Mouse (Mus musculus) hindlimb bud, embryonic 11.5 days (tissue): ENCODE data around the gene Masp2.

Source experiments
- DNase-seq: peaks from one replicate; pipeline ENCODE4 v3.0.0-alpha.2; 2012; ENCODE audit warnings: low read depth, low spot score; ENCODE audit errors: extremely low spot score

Gene Masp2

DNA sequence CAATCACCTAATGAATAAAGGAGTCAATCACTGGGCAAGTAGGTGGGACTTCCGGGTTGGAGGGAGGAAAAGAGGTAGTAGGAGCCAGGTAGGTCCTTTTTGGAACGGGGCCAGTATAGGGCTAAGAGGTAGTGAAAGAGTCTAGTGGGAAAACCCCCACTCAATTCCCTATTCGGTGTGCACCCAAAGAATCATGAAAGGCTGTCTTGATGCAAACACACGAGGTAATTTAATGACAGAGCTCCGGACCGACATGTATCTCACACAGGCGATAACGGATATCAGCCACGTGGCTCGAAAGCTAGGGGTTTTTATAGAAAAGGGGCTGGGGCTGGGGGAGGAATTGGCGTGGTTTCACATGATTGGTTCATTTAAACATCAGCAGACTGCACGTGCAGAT, 3.5 kb upstream of the Masp2 start:
- DNase-seq: no peak

DNA sequence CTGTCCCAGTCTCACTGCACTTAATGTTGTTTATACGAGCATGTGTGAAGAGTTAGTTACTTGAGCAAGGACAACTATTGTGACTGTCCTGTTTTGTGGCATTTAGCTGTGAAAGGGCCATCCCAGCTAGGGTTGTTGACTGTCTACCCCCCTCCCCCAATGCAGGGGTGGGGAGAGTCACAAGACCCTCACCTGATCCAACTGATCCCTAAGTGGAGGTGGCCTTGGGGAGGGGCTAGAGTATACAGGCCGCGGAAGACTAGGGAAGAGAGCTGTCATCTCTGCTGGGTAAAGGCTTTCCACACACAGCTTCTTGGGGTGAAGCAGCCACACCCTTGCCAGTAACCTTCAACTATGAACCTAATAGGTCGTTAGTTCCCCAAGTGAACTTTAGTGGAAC, 2.0 kb upstream of the Masp2 start:
- no peak for DNase-seq

DNA sequence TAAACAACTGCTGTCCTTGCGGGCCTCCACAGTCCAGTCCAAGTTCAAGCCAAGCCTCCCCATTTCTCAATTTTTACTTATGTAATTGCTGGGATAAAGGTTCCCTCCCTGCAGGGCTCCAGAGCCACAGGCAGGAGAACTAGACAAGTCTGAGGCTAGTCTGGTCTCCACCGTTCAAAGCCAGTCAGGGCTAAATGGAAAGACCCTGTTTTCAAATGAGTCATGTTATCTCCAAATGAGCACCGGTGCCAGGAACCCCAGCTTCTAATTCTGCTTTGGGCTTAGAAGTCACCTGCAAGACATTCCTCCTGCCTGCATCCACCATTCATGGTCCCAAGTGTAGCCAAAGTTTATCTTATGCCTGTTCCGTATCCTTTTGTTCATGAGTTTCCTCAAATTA, 483 bp upstream of the Masp2 start:
- DNase-seq: no peak

DNA sequence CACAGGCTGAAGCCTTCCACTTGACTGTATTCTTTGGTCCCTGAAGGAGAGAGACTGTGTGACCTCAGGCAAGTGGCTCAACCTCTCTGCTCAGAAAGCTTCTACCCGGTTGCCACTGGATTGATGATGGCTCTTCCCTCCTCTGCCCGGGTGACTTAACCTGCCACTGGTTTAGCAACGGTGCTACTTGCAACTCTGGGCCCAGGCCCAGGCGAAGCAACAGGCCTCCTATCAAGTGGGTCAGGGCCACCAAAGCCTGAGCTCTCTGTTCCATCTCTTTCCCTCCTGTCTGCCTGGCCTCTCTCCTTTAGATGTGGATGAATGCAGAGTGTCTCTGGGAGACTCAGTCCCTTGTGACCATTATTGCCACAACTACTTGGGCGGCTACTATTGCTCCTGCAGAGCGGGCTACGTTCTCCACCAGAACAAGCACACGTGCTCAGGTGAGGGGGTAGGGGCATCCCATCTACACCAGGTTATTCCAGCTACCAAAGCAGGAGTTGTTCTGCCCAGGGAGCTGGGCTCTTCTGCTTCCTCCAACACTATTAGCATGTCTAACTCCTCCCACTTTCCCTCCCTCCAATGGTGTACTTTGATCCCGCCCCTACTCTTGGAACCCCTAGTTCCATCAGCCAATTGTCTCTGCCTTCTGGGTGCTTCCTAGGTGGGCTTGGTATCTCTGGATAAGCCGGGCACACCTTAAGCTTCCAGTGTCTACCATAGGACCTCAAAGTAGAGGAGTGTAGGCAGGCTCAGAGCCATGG, 1.2 kb downstream of the Masp2 start:
- no peak for DNase-seq

DNA sequence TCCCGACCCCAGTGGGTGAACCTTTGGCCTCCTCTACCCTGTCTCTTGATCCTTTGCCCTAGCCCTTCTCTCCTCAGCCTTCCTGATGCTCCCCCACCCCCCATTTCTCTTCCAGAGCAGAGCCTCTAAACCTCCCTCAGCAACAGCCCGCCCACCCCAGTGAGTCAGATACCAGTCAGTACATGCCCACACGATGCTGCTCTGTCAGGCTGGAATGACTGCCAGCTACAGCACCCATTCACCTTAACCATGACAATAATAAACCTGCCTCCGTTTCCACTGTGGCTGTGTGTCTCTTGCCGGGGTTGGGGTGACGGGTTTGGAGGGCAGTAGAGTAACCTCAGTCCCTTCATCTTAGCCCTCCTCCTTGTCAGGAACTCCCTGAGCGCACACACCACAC, 1.8 kb downstream of the Masp2 start:
- no peak for DNase-seq

DNA sequence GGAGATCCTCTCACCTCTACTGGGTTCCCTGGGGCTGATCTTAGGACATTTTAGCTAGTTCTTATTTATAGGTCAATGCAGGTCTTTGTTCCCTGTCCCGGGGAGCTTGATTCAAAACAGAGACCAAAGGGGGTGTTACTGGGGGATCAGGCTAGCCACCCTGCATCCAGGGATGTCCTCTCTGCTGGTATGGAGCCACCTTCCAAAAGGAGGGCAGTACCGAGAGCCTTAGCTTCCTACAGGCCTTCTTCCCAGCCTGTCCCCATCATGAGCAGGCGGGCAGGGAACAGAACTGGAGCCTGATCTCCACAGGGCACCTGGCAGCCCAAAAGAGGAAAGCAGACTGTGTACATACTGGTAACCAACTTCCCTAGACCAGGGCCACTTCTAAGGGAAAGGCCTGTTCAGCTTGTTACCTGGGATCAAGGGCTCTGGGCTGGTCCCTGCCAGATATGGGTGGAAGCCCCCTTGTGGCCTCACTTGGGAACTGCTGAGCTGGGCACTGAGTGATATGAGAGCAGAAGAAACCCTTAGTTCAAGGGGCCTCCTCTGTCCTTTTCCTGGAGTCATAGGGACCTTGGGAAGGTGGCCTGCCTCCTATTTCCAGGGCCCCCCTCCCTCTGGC, 2.3 kb downstream of the Masp2 start:
- DNase-seq: no peak

DNA sequence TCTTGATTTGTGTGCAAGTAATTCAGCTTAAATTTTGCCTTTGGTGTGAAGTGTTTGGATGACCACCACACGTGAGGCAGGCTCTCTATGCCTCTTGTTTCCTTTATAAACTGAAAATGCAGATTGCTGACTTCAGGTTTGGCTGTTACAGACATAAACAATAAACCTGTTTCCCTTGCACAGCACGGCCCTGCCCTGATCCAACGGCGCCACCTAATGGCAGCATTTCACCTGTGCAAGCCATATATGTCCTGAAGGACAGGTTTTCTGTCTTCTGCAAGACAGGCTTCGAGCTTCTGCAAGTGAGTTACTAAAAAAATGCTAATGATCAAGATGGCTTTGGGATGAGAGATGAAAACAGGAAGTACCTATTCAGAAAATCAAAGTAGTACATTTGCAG, 5.4 kb downstream of the Masp2 start:
- no peak for DNase-seq

DNA sequence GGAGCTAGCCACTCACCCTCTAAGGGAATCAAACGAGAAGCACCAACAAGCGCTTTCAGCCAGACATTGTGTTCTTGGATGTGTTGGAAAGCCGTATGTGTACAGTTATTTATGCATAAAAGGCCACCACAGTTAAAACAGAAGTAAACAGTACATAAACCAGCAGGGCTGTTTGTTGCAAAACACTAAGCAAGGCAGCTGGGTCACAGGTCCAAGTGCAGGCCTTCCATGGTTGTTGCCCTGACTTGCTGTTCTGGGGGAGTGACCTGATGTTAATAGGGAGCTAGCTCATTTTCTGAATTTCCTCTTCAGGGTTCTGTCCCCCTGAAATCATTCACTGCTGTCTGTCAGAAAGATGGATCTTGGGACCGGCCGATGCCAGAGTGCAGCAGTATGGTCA, 7.5 kb downstream of the Masp2 start:
- no peak for DNase-seq

DNA sequence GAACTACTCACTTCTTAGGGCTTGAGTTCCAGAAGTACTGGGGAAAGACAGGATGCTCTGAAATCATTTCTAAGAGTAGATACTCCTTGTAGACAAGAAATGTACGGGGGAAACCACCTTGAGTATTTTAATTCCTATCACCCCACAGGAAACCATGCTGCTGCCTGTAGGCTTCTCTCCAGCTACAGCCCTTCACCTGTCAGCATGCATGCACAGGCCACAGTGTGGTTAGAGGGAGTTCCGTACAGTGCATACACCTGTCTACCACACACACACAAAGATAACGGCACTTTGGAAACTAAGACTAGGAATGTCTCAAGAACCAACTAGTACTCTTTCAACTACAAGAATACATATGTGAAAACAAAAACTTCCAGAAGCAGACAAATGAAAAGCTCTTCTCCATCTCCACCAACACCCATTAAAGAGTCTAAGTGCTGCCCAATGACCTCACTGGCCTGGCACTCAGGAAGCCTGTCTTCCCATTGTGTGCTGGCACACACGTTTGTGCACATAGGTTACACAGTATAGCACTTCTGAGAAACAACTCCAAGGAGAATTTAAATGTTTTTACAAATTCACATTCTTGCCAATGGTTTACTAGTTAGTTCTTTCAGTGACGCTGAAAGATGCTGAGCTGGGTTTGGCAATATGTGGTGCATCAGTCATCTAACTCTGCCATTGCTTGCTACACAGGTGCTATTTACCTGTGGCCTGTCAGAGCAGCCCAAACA, 8.4 kb downstream of the Masp2 start:
- DNase-seq: no peak

DNA sequence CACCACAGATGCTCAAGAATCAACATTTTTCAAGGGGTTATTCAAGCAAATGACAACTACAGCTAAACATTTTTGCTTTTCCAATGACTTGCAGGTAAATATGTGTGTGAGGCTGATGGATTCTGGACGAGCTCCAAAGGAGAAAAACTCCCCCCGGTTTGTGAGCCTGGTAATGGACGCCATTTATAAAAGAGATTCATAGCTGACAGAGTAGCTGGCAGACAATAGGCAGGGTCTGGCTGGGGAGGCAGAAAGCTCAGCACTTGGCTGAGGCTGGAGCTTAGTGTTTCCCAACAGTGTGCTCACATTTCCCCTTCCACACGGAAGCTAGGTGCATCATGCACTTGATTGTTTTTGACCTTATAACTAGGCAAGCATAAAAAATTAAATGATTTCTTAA, 10.2 kb downstream of the Masp2 start:
- no peak for DNase-seq

DNA sequence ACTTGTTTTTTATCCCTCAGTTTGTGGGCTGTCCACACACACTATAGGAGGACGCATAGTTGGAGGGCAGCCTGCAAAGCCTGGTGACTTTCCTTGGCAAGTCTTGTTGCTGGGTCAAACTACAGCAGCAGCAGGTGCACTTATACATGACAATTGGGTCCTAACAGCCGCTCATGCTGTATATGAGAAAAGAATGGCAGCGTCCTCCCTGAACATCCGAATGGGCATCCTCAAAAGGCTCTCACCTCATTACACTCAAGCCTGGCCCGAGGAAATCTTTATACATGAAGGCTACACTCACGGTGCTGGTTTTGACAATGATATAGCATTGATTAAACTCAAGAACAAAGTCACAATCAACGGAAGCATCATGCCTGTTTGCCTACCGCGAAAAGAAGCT, 11.4 kb downstream of the Masp2 start:
- no peak for DNase-seq

DNA sequence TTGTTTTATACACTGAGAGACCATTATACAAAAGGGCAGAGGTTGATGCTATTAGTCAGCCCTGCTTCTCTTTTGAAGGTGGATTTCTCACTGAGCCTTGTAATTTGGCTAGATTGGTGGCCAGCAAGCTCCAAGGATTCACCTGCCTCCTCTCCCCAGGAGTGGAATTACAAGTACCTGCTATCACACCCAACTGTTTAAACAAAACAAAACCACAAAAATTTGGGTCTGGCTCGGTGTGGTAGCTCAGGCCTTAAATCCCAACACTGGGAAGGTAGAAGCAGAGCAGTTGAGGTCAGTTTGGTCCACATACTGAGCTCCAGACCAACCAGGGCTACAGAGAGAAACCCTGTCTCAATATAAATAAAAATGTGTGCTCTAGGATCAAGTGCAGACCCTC, 17.5 kb downstream of the Masp2 start:
- DNase-seq: no peak

DNA sequence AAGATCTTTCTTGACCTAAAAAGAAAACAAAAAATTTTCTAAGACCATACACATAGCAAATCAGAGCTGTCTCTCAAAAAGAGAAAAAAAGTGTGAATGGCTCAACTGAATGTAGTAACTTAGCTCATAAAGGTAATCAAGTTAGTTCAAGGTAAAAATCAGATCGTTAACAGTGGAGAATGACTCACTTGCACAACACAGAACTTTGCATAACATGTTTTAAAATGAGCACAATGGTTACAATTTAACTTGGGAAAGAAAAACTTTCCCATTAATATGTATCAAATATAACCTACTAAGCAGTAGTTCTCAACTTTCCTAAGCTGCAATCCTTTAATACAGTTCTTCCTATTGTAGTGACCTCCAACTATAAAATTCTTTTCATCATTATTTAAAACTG, 18.4 kb downstream of the Masp2 start:
- DNase-seq: no peak

DNA sequence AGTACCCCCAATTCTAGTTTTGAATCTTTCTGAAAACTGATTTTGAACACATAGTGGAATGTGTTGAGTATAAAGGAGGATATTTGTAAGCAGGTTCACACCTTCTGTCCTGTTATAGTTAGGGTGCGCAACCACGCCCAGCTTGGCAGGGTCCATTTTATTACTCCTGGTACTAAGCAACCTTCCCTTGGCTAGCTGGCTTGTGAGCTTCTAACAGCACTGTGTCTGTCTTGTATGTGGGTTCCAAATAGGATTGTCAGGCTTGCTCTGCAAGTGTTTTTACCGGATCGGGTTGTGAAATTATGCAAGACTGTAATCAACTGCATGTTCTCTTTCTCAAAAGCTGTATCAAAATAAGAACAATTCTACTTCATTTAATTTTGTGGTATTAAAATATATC, 20.1 kb downstream of the Masp2 start:
- DNase-seq: no peak

DNA sequence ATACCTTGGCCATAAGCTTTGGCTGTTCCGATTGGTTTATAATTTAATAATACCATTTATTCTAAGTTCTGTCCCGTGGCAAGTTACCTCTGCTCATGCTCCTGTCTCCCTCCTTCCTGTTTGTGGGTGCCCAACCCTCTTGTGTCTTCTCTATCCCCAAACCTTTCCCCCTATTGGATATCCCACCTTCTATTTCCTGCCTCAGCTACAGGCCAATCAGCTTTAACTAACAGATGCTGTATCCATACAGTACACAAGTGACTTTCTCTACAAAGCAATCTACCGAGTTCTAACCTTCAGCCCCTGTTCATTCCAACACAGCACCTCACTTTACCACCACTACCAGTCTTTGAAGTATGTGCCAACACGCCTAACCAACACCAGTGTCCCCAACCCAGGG, 21.3 kb downstream of the Masp2 start:
- no peak for DNase-seq

DNA sequence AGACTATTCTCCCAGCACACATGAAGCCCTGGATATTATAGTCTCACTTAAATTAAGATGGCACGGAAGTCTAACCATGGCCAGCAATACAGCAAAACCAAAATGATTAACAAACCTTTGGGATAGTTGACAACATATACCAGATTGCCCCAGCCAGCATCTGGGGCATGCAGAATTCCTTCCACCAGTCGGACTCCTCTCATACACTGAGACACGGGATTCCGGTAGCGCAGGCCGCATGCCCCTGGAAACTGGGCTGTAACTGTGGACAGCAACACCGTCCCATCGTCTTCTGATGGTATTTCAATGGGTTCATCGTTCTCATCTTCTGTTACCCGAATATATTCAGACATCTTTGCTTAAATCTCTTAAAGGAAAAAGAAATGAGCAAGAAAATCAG, 22.7 kb downstream of the Masp2 start:
- DNase-seq: no peak

DNA sequence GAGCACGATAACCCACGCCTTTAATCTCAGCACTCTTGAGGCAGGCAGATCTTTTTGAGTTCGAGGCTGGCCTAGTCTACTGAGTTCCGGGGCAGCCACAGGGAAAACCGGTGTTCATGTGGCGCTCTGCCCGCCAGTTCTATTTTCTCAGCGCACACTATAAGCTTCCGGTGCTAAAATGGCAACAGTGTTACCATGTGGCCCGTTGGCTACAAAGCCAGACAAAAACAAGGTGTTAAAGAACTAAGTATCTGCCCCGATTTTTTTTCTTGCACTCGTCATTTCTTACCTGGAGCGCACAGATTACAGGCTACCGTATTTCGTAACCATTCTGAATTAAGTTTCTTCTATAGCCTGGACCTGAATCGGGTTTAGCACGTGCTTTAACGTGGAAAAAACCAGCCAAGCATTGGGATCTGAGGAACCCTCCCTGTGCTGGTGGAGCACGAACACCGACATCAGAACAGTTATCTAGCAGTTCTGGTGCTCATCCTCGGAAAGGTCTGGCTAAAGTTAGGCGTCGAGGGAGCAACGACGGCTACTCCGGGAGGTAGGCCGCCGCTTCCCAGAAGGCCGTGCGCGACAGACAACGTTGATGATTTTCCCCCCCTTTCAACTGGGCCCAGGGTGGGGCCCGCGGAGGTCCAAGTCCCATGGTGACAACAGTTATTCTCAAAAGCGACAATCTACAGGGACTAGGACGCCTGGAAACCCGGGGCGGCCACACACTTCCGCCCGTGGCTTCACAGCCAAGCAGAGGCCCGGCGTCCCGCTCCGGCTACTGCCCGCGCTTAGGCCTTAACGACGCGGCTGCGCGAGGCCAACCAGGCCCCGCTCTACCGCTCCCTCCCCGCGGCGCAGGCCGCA, 23.6 kb downstream of the Masp2 start:
- DNase-seq: no peak

DNA sequence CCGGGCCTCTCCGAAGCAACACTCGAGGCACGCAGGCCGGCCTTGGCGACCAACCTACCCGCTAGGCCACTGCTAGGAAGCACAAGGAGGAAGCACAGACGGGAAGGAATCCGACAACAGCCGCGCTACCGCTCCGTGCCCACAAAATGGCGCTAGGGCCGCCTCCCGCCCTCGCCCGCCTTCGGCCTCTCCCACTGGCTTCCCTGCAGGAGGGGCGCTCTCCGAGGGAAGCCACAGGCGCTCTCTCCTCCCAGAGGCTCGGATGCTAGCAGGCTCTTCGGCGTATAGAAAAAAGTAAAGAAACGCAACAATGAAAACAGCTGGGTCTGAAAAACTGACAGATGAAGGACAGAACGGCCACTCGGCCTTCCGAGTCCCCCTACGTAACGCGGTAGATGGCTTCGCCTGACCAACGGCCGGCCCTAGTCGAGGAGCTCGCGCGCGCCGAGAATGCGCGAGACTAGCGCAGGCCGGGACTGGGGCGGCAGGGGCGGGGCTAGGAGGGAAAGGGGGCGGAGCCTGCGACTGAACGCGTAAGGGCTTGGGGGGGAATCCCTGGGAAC, 24.4 kb downstream of the Masp2 start, which contains the start of gene Tardbp:
Tardbp (minus strand) TSS at position 397 of the 563 bp plus-strand sequence.
- peak; percentile 79 for DNase-seq

DNA sequence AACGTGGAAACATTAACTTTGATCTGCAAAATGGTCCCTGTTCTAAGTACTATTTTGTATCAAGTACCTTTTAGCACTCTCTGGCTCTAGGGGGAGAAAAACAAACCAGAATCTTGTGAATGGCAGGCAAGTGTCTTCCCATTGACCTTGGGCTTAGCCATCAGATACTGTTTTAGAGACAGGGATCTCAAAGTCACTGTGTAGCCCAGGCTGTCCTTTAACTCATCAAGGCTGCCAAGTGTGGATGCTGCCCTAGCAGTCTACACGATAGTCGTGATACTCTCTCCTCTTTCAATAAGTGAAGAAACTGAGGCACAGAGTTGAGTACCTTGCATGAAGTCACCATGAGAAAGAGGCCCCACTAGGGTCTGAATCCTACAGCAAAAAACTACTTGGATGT, 24.9 kb downstream of the Masp2 start:
- DNase-seq: no peak

DNA sequence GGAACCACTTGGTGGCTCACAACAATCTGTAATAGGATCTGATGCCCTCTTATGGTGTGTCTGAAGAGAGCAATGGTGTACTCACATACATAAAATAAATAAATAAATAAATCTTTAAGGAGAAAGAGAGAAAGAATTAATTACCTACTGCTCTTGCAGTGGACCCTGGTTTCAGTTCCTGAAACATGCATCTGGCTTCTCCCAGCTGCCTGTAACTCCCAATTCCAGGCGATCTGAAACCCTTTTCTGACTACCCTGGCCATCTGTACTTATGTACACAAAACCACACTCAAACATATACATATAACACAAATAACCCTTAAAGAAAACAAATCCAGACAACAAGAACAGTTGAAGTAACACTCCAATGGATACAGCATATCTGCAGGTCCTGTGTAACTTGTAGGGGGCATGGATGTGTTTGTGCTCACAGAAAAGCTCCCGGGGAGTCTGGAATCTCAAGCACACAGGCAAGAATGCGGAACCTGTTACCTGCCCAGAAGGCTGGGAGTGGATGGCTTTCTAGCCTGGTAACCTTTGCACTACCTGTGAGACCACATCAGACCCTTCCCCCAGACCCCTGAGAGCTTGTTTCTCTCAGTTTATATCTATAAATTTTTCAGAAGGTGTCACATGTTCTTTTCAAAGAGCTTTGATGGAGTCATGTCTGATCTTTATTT, 29.8 kb downstream of the Masp2 start:
- DNase-seq: no peak
